Mouse (Mus musculus): Measurements from ENCODE around the gene Ubac2. TPM values are rescaled to one million over a fixed set of nuclear protein-coding genes. Genes with fewer than 3 reads are reported as not detected.

Ubac2 gene
- total RNA-seq, 2 experiments from 2014 or later, result 26.6 to 29.1 TPM

DNA sequence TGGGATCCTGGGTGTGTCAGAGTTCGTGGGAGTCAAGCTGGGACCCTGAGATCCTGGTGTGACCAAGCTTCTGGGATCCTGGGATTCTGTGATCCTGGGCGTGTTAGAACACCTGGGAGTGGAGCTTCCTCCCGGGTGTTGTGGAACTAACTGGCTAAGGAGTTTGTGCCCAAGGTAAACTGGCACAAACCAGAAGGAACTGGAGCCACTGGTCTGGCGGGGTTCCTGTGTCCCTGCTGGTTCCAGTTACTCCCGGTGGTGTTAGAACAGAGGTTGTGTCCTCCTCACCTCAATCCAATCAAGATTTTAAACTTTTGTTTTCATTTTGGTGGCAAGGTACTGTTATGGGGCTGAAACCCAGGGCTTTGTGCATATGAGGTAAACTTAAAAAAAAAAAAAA, 67.7 kb downstream of the Ubac2 start:
- intact Hi-C loops (cut with DNase I), result no loop called here
- no peak for DNase-seq

- intact Hi-C loops (cut with DNase I), result no loop called here
- no peak for DNase-seq
These were observed 68.3 kb downstream of the Ubac2 start for GRCm38 (mm10) chr14:121946728-121947127.

GRCm38 (mm10) chr14:121947201-121947760, 68.9 kb downstream of the Ubac2 start:
- DNase-seq, result no peak

DNA sequence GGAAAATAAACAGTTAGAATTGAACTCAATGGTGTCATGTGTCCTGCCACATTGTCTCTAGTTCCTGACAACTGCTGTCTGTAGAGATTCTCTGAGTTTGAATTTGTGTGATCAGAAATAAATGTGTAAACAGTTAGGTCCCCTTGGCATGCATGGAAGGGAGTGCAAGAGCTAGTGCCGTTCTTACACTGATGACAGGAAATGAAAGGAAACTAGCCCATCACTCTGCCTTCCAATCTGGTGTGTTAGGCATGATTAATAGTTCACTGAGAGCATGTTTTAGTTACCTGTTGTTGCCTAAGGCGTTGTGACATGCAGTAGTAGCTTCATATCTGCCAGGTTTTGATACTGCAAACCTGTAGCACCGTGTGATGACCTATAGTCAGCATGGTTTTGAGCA, 69.5 kb downstream of the Ubac2 start:
- no peak for DNase-seq

More at GRCm38 (mm10) chr14:121947201-121947760, 68.9 kb downstream of the Ubac2 start:
- intact Hi-C loops (cut with DNase I), result no loop called here

DNA sequence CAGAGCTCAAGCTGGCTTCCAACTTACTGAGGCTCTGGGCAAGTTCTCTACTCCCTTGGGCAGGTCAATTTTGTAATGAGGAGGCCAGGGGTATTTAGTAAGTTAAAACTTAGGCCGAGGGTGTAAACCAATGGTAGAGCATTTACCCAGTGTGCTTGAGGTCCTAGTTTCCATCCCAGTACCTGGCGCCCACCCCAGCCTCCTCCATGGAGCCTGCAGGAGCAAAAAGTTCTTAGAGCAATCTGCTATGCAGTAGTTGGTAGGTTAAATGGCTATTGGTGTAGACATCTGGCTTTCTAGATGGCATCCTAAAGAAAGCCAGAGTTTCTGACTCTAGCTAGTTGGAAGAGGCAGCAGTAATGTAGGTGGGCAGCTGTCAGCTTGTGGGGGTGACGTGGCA, 71.0 kb downstream of the Ubac2 start:
- intact Hi-C loops (cut with DNase I), result no loop called here
- no peak for DNase-seq

More for the DNA sequence above, 69.5 kb downstream of the Ubac2 start:
- intact Hi-C loops (cut with DNase I), result no loop called here

DNA sequence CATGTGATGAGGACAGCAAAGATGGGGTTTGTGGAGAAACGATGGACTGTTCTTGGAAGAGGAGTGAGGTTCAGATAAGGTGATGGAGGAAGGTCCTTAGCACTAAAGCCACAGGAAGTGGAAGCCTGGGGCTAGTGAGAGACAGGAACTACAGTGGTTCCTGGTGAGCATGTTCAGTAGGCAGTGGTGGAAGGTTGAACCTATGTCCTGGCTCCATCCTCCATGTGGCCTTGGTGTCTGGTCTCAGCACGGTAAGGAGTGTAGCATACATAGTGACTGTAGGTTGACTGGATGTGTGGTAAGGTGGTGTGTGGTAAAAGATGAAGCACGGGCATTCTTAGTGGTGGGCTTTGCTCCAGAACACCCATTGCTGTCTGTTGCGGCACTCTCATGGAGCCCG, 71.5 kb downstream of the Ubac2 start:
- intact Hi-C loops (cut with DNase I), result no loop called here

DNA sequence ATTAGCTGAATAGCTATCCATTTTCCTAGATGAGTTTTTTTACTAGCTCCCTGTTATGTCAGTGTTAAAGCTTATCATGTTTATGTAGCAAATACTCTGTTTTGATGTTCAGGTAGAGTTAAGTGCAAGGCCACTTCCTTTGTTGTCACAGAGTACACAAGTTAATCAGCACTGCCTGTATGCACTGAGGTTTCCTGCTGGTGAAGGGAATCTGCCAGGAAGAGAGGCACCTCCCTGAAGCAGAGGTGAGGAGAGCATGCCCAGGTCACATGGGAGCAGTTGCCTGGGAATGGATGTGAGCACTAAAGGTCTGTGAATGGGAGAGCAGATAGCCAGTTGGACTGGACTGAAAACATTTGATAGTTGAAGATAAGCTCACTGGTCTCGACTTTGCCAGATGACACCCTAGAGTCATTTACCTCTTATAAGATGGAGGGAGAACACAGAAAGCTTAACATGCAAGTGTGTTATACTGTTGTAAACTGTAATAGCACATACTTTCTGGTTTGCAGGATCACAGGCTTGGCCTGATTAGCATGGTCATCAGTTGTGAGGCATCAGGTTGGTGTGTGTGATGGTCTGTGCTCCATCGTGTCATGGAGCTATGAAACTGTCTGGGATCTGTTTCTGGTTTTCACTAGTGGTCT, 73.1 kb downstream of the Ubac2 start:
- intact Hi-C loops (cut with DNase I), result no loop called here

More for the DNA sequence above, 71.5 kb downstream of the Ubac2 start:
- DNase-seq, result no peak

GRCm38 (mm10) chr14:121952046-121952400, 73.6 kb downstream of the Ubac2 start:
- intact Hi-C loops (cut with DNase I), result no loop called here
- DNase-seq, result no peak

More for the DNA sequence above, 73.1 kb downstream of the Ubac2 start:
- no peak for DNase-seq

DNA sequence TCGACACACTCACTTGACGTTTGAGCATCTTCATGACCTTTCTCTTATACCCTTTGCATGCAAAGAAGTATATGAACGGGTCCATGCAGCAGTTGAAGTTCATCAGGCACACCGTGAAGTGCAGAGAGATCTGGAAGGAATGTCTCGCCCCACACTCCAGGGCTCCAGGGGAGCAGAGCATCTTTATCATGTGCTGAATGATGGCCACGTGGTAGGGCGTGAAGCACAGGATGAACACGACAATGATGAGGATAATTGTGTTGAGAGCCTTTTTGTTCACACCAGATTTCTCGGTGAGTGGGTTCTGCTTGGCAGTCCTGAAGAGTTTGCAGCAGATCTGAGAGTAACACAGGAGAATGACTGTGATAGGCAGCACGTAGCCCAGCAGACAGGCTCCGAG, 75.7 kb downstream of the Ubac2 start:
- intact Hi-C loops (cut with DNase I), result no loop called here
- DNase-seq, result no peak

DNA sequence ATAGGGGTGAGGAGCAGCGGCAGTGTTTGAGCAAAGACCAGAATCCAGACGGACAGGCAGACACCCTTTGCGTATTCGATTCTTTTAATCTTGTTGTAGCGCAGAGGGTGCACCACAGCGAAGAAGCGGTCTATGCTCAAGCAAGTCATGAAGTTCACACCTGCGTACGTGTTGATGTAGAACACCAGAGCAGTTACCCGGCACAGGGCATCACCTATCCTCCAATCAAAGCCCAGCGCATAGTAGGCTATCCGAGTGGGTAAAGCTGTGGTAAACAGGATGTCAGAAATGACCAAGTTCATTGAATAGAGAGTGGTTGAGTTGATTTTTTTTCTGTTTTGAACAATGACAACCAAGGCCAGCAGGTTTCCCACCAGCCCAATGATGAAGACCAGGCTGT, 76.2 kb downstream of the Ubac2 start:
- intact Hi-C loops (cut with DNase I), result no loop called here
- no peak for DNase-seq

GRCm38 (mm10) chr14:121955176-121955795, 76.9 kb downstream of the Ubac2 start:
- intact Hi-C loops (cut with DNase I), result no loop called here
- DNase-seq, result no peak

DNA sequence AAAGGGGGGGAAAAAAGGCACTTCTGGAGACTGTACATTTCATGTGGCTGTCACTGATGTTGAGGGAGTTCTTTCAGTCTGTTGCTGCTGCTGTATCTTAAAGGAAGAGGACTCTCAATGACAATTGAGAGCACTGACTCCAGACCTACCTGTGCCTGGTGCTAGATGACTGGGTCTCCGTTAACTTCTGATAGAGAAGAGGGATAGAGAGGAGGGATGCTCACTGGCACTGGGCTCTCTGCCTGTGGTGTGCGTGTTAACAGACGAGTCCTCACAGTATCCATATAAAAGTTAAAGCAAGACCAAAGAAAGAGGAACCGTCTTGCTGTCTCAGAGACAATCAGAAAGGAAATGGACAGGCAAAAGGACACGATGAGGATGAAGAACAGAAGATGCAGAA, 77.9 kb downstream of the Ubac2 start:
- DNase-seq, result no peak
- intact Hi-C loops (cut with DNase I), result no loop called here

GRCm38 (mm10) chr14:121957176-121957871, 78.9 kb downstream of the Ubac2 start:
- intact Hi-C loops (cut with DNase I), result no loop called here
- no peak for DNase-seq

- DNase-seq, result no peak
- intact Hi-C loops (cut with DNase I), result loop anchor here (2.0 kb wide), 1 partner anchor 19 kb away; no protein-coding TSS in a partner anchor
These were observed 79.8 kb downstream of the Ubac2 start for GRCm38 (mm10) chr14:121958041-121958750.

DNA sequence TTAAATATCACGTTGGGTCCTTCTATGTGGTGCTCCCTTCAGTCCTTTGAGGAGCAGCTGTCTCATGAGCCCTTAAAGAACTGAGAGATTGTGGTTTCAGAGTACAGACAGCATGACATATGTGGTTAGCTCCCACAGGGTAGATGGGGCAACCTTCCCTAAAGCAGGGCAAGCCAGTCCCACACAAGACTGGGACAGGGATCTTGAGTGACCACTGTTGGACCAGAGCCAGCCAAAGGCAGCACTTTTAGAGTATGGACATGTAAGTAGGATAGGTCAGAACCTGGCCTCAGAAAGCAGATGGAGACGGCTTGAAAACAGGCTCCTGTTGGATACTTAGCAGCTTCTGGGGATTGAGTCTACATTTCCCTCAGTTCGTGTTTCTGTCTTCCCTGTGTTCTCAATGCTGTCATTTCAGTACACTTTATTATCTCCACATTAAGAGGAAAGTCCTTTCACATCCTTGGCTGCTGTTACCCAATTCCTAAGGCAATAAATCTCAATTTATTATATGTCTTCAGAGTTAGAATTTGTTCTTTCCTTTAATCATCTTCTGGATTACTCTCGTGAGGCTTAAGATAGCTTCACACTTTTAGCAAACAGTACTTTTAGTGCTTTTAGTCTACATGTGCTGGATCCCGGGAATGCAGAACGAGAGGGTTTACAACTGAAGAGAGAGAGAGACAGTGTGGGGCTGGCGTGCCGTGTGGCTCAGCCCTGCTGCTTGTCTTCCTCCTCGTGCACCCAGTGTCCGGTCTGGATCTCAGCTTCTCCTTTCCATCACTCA, 80.5 kb downstream of the Ubac2 start:
- no peak for DNase-seq
- intact Hi-C loops (cut with DNase I), result loop anchor here (2.0 kb wide), 1 partner anchor 20 kb away; no protein-coding TSS in a partner anchor

- intact Hi-C loops (cut with DNase I), result loop anchor here (2.0 kb wide), 1 partner anchor 21 kb away; no protein-coding TSS in a partner anchor
- no peak for DNase-seq
These were observed 81.1 kb downstream of the Ubac2 start for GRCm38 (mm10) chr14:121959538-121959980.

- no peak for DNase-seq
- intact Hi-C loops (cut with DNase I), result no loop called here
These were observed 81.6 kb downstream of the Ubac2 start for GRCm38 (mm10) chr14:121960031-121960430.

GRCm38 (mm10) chr14:121960531-121960930, 82.1 kb downstream of the Ubac2 start:
- DNase-seq, result no peak

DNA sequence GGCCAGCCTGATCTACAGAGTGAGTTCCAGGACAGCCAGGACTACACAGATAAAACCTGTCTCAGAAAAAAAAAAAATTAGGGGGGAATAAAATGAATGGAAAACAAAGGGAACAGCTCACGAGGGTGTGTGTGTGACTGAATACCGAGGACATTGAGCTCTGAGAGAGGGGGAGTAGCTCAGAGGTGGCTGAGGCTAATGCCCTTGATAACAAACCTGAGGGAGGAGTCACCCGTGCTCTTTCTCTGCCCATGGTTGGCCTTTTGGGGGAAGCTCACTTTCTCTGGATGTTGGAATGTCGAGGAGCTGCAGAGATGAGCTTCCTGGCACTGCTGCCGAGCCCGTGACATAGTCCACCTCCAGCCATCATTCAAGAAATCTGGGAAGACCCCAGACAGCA, 82.6 kb downstream of the Ubac2 start:
- intact Hi-C loops (cut with DNase I), result no loop called here
- DNase-seq, result no peak

More at GRCm38 (mm10) chr14:121960531-121960930, 82.1 kb downstream of the Ubac2 start:
- intact Hi-C loops (cut with DNase I), result no loop called here
